Comparison of ENCODE assay signal across 9 mouse cellular contexts in genomic region chr5:140197705-140198104, GRCm38 (mm10).
DNase-seq lines count a peak whose midpoint lies in the region; ATAC-seq and TF ChIP-seq lines count a peak whose summit lies in the region.
"Had no signal": no experiment of that assay in that cellular context is flagged by ENCODE, and none has a peak within 500 bp of the region (broad histone marks: within the 10 kb centered on the region; RNA-seq: fewer than 3 reads in every experiment).

No protein-coding gene starts in this region.

- no peak overlapping the region for H3K27ac ChIP-seq in lung, embryonic 14.5 days (ENCODE audit: low read depth)
- H3K27ac ChIP-seq: heart, embryonic 13.5 days had no signal

- H3K9ac ChIP-seq in lung, embryonic 14.5 days = no peak overlapping the region
- H3K9ac ChIP-seq: heart, embryonic 13.5 days had no signal

- no peaks in the 10 kb centered on the region for H3K9me3 ChIP-seq in lung, embryonic 14.5 days (ENCODE audit: low read depth, low read length)
- H3K9me3 ChIP-seq: heart, embryonic 13.5 days had no signal

- peak; percentile 72 for TF ChIP-seq CTCF in lung, embryonic 14.5 days (IDR thresholded peaks at IDR 0.05; ENCODE audit: low read depth)

- no peaks in the 10 kb centered on the region for H3K4me1 ChIP-seq in lung, embryonic 14.5 days (ENCODE audit: insufficient read depth)

- peak; percentile 78 for ATAC-seq in granulocyte monocyte progenitor cell, adult 5-6 weeks (replicated peaks; ENCODE audit: poor library complexity, severe bottlenecking)
- ATAC-seq in lung, embryonic 14.5 days (ENCODE audit: insufficient read depth) = no peak

- H3K4me2 ChIP-seq in lung, embryonic 14.5 days = no peak overlapping the region
- H3K4me2 ChIP-seq: heart, embryonic 13.5 days had no signal

- peak; percentile 80 to 82 for DNase-seq in B cell, adult 2 months
- DNase-seq in R1 (ENCODE audit: low read depth, low spot score) = peak; percentile 80
- peak; percentile 78 to 88 for DNase-seq in cerebellum, postnatal 25 days
- DNase-seq in kidney, postnatal 4 days = peak; percentile 87 to 89
- DNase-seq in lung, embryonic 14.5 days = peak; percentile 84
- DNase-seq in right cerebral cortex, postnatal 14 days = peak; percentile 83
- DNase-seq in urinary bladder, postnatal 25 days (ENCODE audit: low spot score) = peak; percentile 79

- no peaks in the 10 kb centered on the region for H3K27me3 ChIP-seq in lung, embryonic 14.5 days (ENCODE audit: insufficient read depth, low read length)
- H3K27me3 ChIP-seq: heart, embryonic 13.5 days had no signal

- H3K36me3 ChIP-seq in lung, embryonic 14.5 days (ENCODE audit: insufficient read depth) = peaks cover 6% of the 10 kb centered on the region; the same call in 1 of the 2 replicates

- 30% methylated on average over 4 of the region's 4 CpGs for WGBS in lung, embryonic 14.5 days

- H3K4me3 ChIP-seq in lung, embryonic 14.5 days (ENCODE audit: low read depth, low read length) = no peak overlapping the region
- H3K4me3 ChIP-seq: heart, embryonic 13.5 days had no signal
